10 mouse cellular contexts compared by ENCODE assay signal in the genomic region with DNA sequence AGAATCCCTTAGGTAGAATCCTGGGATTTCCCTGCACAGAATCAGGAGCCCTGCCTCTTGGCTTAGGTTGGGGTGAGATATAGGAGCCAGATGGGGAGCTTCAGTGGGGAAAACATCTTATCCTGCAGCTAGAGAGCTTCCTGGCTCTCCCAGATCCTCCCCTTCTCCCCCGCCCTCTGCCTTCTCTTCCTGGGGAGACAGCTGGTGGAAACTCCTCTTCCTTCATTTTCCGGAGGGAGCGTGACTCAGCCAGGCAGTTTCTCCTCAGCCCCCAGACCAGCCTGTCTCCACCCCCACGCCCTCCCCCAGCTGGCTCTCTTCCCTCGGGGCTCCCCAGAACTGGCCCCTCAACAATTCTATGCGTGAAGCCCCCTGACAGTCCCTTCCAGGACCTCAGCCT. TPM values are rescaled to one million over a fixed set of nuclear protein-coding genes. Genes with fewer than 3 reads are reported as not detected.
A peak's percentile ranks its signal among the peaks of the same experiment; 100 is the strongest.
DNase-seq lines count a peak whose midpoint lies in the region; ATAC-seq lines count a peak whose summit lies in the region.
"Had no signal": no experiment of that assay in that cellular context is flagged by ENCODE, and none has a peak within 500 bp of the region (broad histone marks: within the 10 kb centered on the region; RNA-seq: fewer than 3 reads in every experiment).

No protein-coding gene starts in this region.

- peak; percentile 69 for DNase-seq in kidney, postnatal 10 days
- DNase-seq in kidney, adult 11 months = no peak
- DNase-seq in Muller cell, postnatal 12 days (ENCODE audit: inconsistent ontology term) = peak; percentile 37
- DNase-seq in adrenal gland, postnatal 14 days = no peak
- DNase-seq in gastrocnemius, postnatal 10 days = no peak

- no peak overlapping the region for H3K4me3 ChIP-seq in heart, embryonic 12.5 days
- no peak overlapping the region for H3K4me3 ChIP-seq in liver, embryonic 12.5 days
- no peak overlapping the region for H3K4me3 ChIP-seq in midbrain, embryonic 16.5 days (ENCODE audit: low read depth, low read length)

- H3K4me2 ChIP-seq in heart, embryonic 12.5 days = peak overlapping the region; percentile 40
- peak overlapping the region; percentile 34 for H3K4me2 ChIP-seq in liver, embryonic 12.5 days
- H3K4me2 ChIP-seq in midbrain, embryonic 16.5 days (ENCODE audit: low read length) = no peak overlapping the region

- H3K4me1 ChIP-seq in heart, embryonic 12.5 days (replicated peaks) = peaks cover 41% of the 10 kb centered on the region
- H3K4me1 ChIP-seq in liver, embryonic 12.5 days = peaks cover 43% of the 10 kb centered on the region
- H3K4me1 ChIP-seq in midbrain, embryonic 16.5 days (ENCODE audit: control insufficient read depth, insufficient read depth, low read length) = peaks cover 3% of the 10 kb centered on the region; the same call in 1 of the 2 replicates

- H3K36me3 ChIP-seq in heart, embryonic 12.5 days = no peaks in the 10 kb centered on the region
- no peaks in the 10 kb centered on the region for H3K36me3 ChIP-seq in liver, embryonic 12.5 days
- H3K36me3 ChIP-seq in midbrain, embryonic 16.5 days (ENCODE audit: control insufficient read depth, insufficient read depth, low read length) = no peaks in the 10 kb centered on the region

- H3K9ac ChIP-seq in heart, embryonic 12.5 days = peak overlapping the region; percentile 55; the same call in 1 of the 2 replicates
- H3K9ac ChIP-seq in liver, embryonic 12.5 days = no peak overlapping the region
- no peak overlapping the region for H3K9ac ChIP-seq in midbrain, embryonic 16.5 days (ENCODE audit: low read depth, low read length)

- H3K9me3 ChIP-seq in heart, embryonic 12.5 days (replicated peaks) = no peaks in the 10 kb centered on the region
- H3K9me3 ChIP-seq in liver, embryonic 12.5 days (replicated peaks) = no peaks in the 10 kb centered on the region
- no peaks in the 10 kb centered on the region for H3K9me3 ChIP-seq in midbrain, embryonic 16.5 days (replicated peaks; ENCODE audit: control insufficient read depth, low read length, poor library complexity, severe bottlenecking)

- ATAC-seq in heart, embryonic 12.5 days (ENCODE audit: insufficient number of reproducible peaks, low FRiP score) = peak; percentile 65
- ATAC-seq in liver, embryonic 12.5 days = no peak
- no peak for ATAC-seq in midbrain, embryonic 16.5 days

- no peaks in the 10 kb centered on the region for H3K27me3 ChIP-seq in heart, embryonic 12.5 days (replicated peaks)
- H3K27me3 ChIP-seq in liver, embryonic 12.5 days (replicated peaks) = 0 out of 2 replicates have a peak, but pooled peaks cover 4% of the 10 kb centered on the region
- no peaks in the 10 kb centered on the region for H3K27me3 ChIP-seq in midbrain, embryonic 16.5 days (ENCODE audit: control insufficient read depth, insufficient read depth, low read depth, low read length)

- WGBS in heart, embryonic 12.5 days = 14% methylated on average over 6 of the region's 6 CpGs
- WGBS in liver, embryonic 12.5 days (ENCODE audit: insufficient replicate concordance) = 23% methylated on average over 6 of the region's 6 CpGs
- WGBS in midbrain, embryonic 16.5 days = 34% methylated on average over 6 of the region's 6 CpGs

- peak overlapping the region; percentile 79 for H3K27ac ChIP-seq in heart, embryonic 12.5 days (ENCODE audit: poor library complexity, severe bottlenecking)
- peak overlapping the region; percentile 72 for H3K27ac ChIP-seq in liver, embryonic 12.5 days
- no peak overlapping the region for H3K27ac ChIP-seq in midbrain, embryonic 16.5 days (ENCODE audit: low read length)

RNA-seq across cellular contexts. Expression of a gene that starts 12.2 kb away (rescaled TPM):
- polyA plus RNA-seq in heart, embryonic 12.5 days (2016; fragmentation: Nextera tagmentation; extraction: Ambion mirVana) = 2.2 and 3.5 TPM in 2 replicates
- polyA plus RNA-seq in liver, embryonic 12.5 days (2016; fragmentation: Nextera tagmentation; extraction: Ambion mirVana) = 2.2 and 2.7 TPM in 2 replicates
- 25.3 and 33.2 TPM in 2 replicates for total RNA-seq in adrenal gland, postnatal 14 days (2021)
- polyA plus RNA-seq in midbrain, embryonic 16.5 days (2015; fragmentation: Nextera tagmentation; extraction: Ambion mirVana) = 0.53 and 0.67 TPM in 2 replicates
- 10 to 100 TPM; 16.8 to 22.5 TPM for total RNA-seq in gastrocnemius, postnatal 10 days (2021)

RNA-seq across cellular contexts. Expression of a gene that starts 43.5 kb away (rescaled TPM):
- 81.7 and 86.4 TPM in 2 replicates for polyA plus RNA-seq in heart, embryonic 12.5 days (2016; fragmentation: Nextera tagmentation; extraction: Ambion mirVana)
- 5.2 and 5.6 TPM in 2 replicates for polyA plus RNA-seq in liver, embryonic 12.5 days (2016; fragmentation: Nextera tagmentation; extraction: Ambion mirVana)
- total RNA-seq in adrenal gland, postnatal 14 days (2021) = 34.1 and 37.6 TPM in 2 replicates
- polyA plus RNA-seq in midbrain, embryonic 16.5 days (2015; fragmentation: Nextera tagmentation; extraction: Ambion mirVana) = 4.0 and 4.2 TPM in 2 replicates
- 100 to 1,000 TPM; 340 to 358 TPM for total RNA-seq in gastrocnemius, postnatal 10 days (2021)

RNA-seq across cellular contexts. Expression of a gene that starts 59.8 kb away (rescaled TPM):
- 0.68 and 0.88 TPM in 2 replicates for polyA plus RNA-seq in heart, embryonic 12.5 days (2016; fragmentation: Nextera tagmentation; extraction: Ambion mirVana)
- 0.31 and 0.38 TPM in 2 replicates for polyA plus RNA-seq in liver, embryonic 12.5 days (2016; fragmentation: Nextera tagmentation; extraction: Ambion mirVana)
- total RNA-seq in adrenal gland, postnatal 14 days (2021) = 3.9 and 6.0 TPM in 2 replicates
- 96.8 and 100 TPM in 2 replicates for polyA plus RNA-seq in midbrain, embryonic 16.5 days (2015; fragmentation: Nextera tagmentation; extraction: Ambion mirVana)
- total RNA-seq in gastrocnemius, postnatal 10 days (2021) = under 1 TPM; 0.20 to 0.52 TPM
- total RNA-seq: heart, postnatal 14 days; neutrophil, adult 5-6 weeks had no signal

Comparison
In these comparisons a context has a peak if more than half of its experiments do, and no peak if none do; other contexts are left out.
1. DNase-seq: peak in kidney, postnatal 10 days (single experiment) and Muller cell, postnatal 12 days (single experiment); none in kidney, adult 11 months (single experiment), adrenal gland, postnatal 14 days (single experiment) and gastrocnemius, postnatal 10 days (single experiment).
2. RNA of a gene that starts 43.5 kb away (polyA plus RNA-seq): 81.7 to 86.4 TPM in heart, embryonic 12.5 days; 5.2 to 5.6 TPM in liver, embryonic 12.5 days and 4.0 to 4.2 TPM in midbrain, embryonic 16.5 days; every median in the first group is over 10 times any median in the second.
3. RNA of a gene that starts 59.8 kb away (polyA plus RNA-seq): 96.8 to 100 TPM in midbrain, embryonic 16.5 days; 0.68 to 0.88 TPM in heart, embryonic 12.5 days and 0.31 to 0.38 TPM in liver, embryonic 12.5 days; every median in the first group is over 10 times any median in the second.